Mouse (Mus musculus): ENCODE results near the gene Palm3. TPM values are rescaled to one million over a fixed set of nuclear protein-coding genes. Genes with fewer than 3 reads are reported as not detected.
A peak's percentile ranks its signal among the peaks of the same experiment; 100 is the strongest.
"Not testable (repeated sequence)": the region's sequence is repeated elsewhere in the genome, so short reads cannot be mapped to it uniquely, and the experiment has no call there.

The Palm3 gene
- total RNA-seq, 2 experiments from 2014 or later = not detected

DNA sequence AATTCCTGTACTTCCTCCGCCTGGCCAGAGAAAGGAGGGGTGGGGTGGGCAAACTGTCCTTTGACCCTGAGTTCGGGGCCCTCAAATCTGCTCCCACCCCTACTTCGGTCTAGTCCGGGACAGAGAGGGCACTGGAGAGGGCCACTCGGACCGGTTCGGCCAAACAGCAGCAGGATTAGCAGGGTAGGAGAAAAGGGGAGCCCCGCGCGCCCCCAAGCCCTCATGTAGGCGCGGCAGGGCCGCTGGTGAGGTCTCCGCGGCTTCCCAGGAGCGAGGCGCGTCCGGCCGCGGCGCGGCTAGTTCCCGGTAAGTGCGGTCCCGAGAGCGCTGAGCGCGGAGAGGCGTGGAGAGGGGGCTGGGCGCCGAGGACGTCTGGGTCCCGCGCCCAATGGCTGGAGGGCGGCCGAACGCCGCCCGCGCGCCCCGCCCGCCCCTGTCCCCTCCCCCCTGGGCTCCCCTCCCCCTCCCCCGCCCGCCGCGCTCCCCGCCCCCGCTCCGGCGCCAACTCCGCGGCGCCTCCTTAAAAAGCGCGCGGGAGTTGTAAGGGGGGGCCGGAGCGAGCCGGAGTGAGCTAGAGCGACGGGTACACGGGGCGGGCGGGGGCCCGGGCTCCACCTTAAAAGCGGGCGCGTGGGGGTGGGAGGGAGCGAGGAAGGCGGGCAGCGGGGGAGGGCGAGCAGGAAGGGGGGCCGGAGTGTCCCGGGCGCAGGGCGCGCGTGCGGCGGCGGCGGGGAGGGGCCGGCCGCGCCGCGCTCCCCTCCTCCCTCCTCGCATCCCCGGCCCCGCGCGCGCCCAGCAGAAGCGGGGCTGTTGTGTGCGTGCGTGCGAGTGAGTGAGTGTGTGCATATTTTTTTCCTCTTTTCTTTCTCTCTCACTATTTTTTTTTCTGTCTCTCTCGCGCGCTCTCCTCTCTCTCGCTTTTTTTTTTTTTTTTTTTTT lies 24.4 kb upstream of the Palm3 start:
- ATAC-seq (replicated peaks; ENCODE audit: low FRiP score, poor library complexity, severe bottlenecking) = peak; percentile 77

- ATAC-seq (replicated peaks; ENCODE audit: low FRiP score, poor library complexity, severe bottlenecking) = no peak
Measured at GRCm38 (mm10) chr8:83997511-83998141, 23.6 kb upstream of the Palm3 start, which contains the start of gene Samd1. Gene Samd1 (plus strand): TSS chr8:83997672.

- peak; percentile 39 for ATAC-seq (replicated peaks; ENCODE audit: low FRiP score, poor library complexity, severe bottlenecking)
Measured at GRCm38 (mm10) chr8:83998231-83999056, 22.8 kb upstream of the Palm3 start.

GRCm38 (mm10) chr8:83999057-83999705 lies 22.1 kb upstream of the Palm3 start:
- no peak for ATAC-seq (replicated peaks; ENCODE audit: low FRiP score, poor library complexity, severe bottlenecking)

DNA sequence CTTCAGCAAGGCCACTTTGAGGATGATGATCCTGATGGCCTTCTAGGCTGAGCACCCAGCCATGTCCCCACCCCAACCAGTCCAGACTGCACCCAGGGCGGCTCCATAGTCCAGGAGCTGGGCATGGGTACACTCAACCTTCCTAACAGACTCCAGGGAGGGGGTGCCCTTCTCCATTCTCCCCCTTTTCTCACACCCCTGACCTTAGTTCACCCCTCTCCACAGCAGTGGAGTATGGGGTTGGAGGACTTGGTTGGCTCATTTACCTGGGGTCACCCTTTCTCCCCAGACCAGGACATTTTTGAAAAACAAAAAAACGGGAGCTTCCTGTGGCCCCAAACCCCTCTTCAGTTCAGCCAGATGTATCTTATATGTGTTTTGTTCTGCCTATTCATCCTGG lies 21.4 kb upstream of the Palm3 start:
- ATAC-seq (replicated peaks; ENCODE audit: low FRiP score, poor library complexity, severe bottlenecking) = no peak

DNA sequence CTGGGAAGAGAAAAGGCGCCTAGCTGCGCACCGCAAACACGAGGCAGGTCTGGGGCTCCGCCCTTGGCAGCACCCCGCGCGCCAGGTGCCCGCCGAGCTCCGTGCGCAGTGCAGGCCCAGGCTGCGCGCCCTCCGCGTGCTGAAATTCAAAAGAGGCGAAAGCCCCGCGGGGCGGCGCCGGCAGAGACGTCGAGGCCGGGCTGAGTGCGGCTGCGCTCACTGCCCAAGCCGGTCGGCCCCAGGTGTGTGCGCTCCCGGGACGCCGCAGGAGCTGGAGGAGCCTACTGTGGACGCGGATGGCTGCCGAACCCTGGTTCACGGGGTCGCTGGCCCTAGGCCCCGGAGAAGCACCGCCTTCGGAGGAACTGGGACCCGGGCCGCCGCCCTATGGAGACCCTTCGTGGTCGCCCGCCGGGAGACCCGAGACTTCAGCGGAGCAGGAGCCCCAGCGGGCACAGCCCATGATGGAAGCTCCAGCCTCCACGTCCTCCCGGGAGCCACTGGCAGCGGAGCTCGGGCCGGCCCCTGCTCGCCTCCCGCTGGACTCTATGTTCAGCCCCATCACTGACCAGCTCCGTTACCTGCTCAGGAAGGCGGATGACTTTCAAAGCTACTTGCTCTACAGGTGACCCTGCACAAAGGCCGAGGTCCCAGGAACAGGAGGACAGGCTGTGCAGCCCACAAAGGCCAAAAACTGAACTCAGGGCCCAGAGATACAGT lies 19.8 kb upstream of the Palm3 start, which contains the start of gene 1700067K01Rik:
Gene 1700067K01Rik, plus strand, starts transcription at position 222 of the 720 bp plus-strand sequence.
- ATAC-seq (replicated peaks; ENCODE audit: low FRiP score, poor library complexity, severe bottlenecking) = no peak

DNA sequence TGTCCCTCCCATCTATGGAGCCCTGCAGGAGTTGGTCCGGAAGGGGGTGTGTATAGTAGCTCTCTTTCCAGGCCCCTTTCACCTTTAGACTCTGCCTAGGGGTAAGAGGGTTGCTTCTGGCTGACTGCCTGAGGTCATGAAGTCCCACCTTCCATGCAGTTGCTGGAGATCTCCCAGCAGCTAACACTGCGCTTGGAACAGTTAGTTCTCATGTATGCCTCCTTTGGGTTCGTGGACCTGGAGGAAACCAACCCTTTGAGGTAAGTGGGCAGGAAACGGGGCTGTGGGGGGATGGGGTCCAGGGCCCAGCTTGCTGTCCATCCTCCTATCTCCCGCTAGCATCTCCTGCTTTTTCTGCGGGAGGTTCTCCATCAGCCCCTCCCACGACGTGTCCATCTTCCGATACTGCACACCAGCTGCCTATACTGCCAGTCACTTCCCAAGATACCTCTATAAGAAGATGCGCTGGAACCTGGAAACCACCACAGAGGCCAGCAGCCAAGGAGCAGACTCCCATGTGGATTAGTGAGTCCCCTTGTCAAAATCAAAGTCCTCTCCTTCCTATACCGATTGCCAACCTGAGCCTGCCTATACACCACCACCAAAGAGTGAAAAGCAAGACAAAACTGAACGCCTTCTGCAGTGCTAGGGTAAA lies 18.2 kb upstream of the Palm3 start:
- ATAC-seq (replicated peaks; ENCODE audit: low FRiP score, poor library complexity, severe bottlenecking) = no peak

- no peak for ATAC-seq (replicated peaks; ENCODE audit: low FRiP score, poor library complexity, severe bottlenecking)
Measured at GRCm38 (mm10) chr8:84003612-84004246, 17.5 kb upstream of the Palm3 start.

GRCm38 (mm10) chr8:84004533-84005201 lies 16.6 kb upstream of the Palm3 start:
- peak; percentile 98 for ATAC-seq (replicated peaks; ENCODE audit: low FRiP score, poor library complexity, severe bottlenecking)

DNA sequence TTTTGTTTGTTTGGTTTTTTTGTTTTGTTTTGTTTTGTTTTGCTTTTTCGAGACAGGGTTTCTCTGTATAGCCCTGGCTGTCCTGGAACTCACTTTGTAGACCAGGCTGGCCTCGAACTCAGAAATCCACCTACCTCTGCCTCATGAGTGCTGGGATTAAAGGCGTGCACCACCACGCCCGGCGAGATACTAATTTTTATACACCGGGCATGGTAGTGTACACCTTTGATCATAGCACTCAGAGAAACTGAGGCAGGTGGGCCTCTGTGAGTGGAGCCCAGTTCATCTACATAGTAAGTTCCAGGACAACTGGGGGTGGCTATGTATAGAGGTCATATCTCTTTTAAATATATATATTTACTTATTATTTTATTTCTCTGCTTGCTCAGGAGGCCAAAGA lies 15.8 kb upstream of the Palm3 start:
- ATAC-seq (replicated peaks; ENCODE audit: low FRiP score, poor library complexity, severe bottlenecking) = not testable (repeated sequence)

DNA sequence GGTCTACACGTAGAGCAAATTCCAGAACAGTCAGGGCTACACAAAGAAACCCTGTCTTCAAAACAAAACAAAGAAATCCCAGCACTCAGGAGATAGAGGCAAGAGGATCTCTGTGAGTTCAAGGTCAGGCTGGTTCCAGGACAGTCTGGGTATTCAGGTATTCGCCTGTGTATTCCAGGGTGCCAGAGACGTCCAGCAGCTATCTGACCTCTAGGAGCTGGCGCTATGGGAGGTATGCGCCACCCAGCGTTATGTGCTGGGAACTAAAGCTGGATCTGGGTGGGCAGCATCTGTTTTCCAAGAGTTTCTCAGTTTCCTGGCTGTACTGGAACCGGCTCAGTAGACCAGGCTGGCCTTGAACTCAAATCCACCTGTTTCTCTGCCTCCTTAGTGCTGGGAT lies 12.9 kb upstream of the Palm3 start:
- ATAC-seq (replicated peaks; ENCODE audit: low FRiP score, poor library complexity, severe bottlenecking) = no peak

DNA sequence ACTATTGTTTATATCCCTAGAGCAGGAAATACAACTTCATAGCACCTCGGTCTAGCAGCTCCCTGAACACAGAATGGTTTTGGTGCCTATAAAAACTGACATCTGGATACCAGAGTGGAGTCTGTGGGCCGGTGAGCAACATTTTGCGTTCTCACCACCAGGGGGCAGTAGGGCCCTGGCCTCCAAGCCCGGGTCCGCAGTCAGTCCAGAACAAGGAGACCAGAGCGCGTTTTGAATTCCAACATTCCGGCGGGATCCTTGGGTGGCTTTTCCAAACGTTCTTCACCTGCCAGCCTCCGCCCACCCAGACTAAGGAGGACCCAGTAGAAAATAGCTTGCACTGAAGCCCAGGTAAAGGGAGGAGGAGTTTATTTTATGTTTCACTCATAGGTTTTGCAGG lies 11.4 kb upstream of the Palm3 start:
- ATAC-seq (replicated peaks; ENCODE audit: low FRiP score, poor library complexity, severe bottlenecking) = peak; percentile 81

- peak; percentile 52; the same call in 1 of the 2 replicates for ATAC-seq (replicated peaks; ENCODE audit: low FRiP score, poor library complexity, severe bottlenecking)
Measured at GRCm38 (mm10) chr8:84010625-84011611, 10.4 kb upstream of the Palm3 start.

GRCm38 (mm10) chr8:84011705-84012498 lies 9.4 kb upstream of the Palm3 start, which contains the start of gene 2210011C24Rik:
Gene 2210011C24Rik (minus strand): TSS chr8:84012171.
- no peak for ATAC-seq (replicated peaks; ENCODE audit: low FRiP score, poor library complexity, severe bottlenecking)

DNA sequence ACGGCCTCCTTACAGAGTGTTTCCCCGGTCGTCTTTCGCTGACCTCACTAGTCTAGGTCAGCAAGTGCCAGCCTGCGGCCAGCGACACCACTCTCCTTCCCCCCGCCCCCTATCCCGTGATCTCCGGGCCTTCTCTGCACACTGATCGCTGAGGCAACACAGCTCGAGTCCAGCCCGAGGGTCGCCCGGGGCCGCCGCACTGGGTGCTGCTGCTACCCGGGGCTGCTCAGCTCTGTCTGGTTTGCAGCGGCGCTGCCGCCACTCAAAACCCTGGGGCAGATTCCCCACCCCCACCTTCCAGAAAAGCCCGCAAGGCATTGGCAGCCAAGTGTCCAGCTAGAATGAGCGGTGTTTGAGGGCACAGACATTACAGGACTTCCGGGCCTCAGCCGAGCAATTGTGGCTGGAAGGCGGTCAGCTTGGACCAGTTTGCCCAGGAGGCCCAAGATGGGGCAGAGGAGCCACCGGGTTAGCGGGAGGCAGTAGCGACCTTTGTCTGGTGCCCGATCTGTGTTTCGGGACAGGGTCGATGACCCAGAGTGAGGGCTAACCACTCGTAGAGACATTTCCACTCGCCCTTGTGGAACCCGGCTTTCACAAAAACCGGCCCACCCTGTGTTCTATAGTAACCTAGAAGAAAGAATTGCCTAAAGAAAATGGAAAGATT lies 8.6 kb upstream of the Palm3 start:
- ATAC-seq (replicated peaks; ENCODE audit: low FRiP score, poor library complexity, severe bottlenecking) = no peak
